Mouse (Mus musculus) MEL (cell line): Measurements from ENCODE around the gene Alad. TPM values are rescaled to one million over a fixed set of nuclear protein-coding genes. Genes with fewer than 3 reads are reported as not detected.
A peak's percentile ranks its signal among the peaks of the same experiment; 100 is the strongest.

Experiments used
- DNase-seq: peaks from one replicate; pipeline ENCODE4 v3.0.0; 2011; ENCODE audit warnings: low read depth, low spot score
- H3K27ac ChIP-seq: 2 replicates; pipeline ENCODE4 v1.5.1; 2012; ENCODE audit warnings: low read depth, mild to moderate bottlenecking, control low read depth, low read length, moderate library complexity; ENCODE audit not compliant: control insufficient read depth
- H3K27me3 ChIP-seq, 2 experiments: fragments of 150-350 bp in 1 of 2; sonication (generic) in 1 of 2; 2 replicates each; pipeline ENCODE4 v1.6.1; 2012; ENCODE audit warnings: low read length in 2 of 2, mild to moderate bottlenecking in 2 of 2, improper control_type of control experiment in 1 of 2, moderate library complexity in 1 of 2; ENCODE audit not compliant: insufficient read depth in 2 of 2, control insufficient read depth in 1 of 2
- H3K36me3 ChIP-seq, 2 experiments: 2 replicates each; pipeline ENCODE4 v1.6.1; 2012 to 2014; ENCODE audit warnings: low read length in 2 of 2, improper control_type of control experiment in 1 of 2, inconsistent platforms in 1 of 2, mild to moderate bottlenecking in 1 of 2; ENCODE audit not compliant: insufficient read depth in 2 of 2, control insufficient read depth in 1 of 2
- H3K4me1 ChIP-seq, 2 experiments: fragments of 150-350 bp in 1 of 2; sonication (generic) in 1 of 2; 2 replicates each; pipeline ENCODE4 v1.6.1; 2012; ENCODE audit warnings: low read length in 2 of 2, improper control_type of control experiment in 1 of 2, mild to moderate bottlenecking in 1 of 2; ENCODE audit not compliant: insufficient read depth in 2 of 2, control insufficient read depth in 1 of 2
- H3K4me3 ChIP-seq, 2 experiments: fragments of 150-350 bp in 1 of 2; sonication (generic) in 1 of 2; 2 replicates each; pipeline ENCODE4 v1.5.1; 2012; ENCODE audit warnings: low read depth in 2 of 2, low read length in 2 of 2, mild to moderate bottlenecking in 2 of 2, moderate library complexity in 2 of 2, control low read depth in 1 of 2, improper control_type of control experiment in 1 of 2; ENCODE audit not compliant: control insufficient read depth in 1 of 2, insufficient read depth in 1 of 2
- H3K79me2 ChIP-seq: 2 replicates; pipeline ENCODE4 v1.6.1; 2012; ENCODE audit warnings: mild to moderate bottlenecking, low read length, moderate library complexity; ENCODE audit not compliant: control insufficient read depth, poor library complexity, insufficient read depth
- H3K9ac ChIP-seq: 2 replicates; pipeline ENCODE4 v1.6.1; 2012; ENCODE audit warnings: low read depth, mild to moderate bottlenecking, control low read depth, low read length, moderate library complexity; ENCODE audit not compliant: control insufficient read depth, poor library complexity, severe bottlenecking
- H3K9me3 ChIP-seq: fragments of 150-350 bp; sonication (generic); replicated peaks from 2 replicates; pipeline ENCODE4 v1.6.1; 2012; ENCODE audit warnings: mild to moderate bottlenecking, low read length, improper control_type of control experiment, moderate library complexity; ENCODE audit not compliant: insufficient read depth
- BHLHE40 ChIP-seq: IDR thresholded peaks from 2 replicates; pipeline ENCODE4 v1.6.1; 2012; ENCODE audit warnings: low read depth, mild to moderate bottlenecking, inconsistent platforms, low read length, improper control_type of control experiment, borderline replicate concordance
- CHD1 ChIP-seq: IDR thresholded peaks from 2 replicates; pipeline ENCODE4 v1.6.1; 2012; ENCODE audit warnings: low read depth, mild to moderate bottlenecking, inconsistent platforms, low read length, improper control_type of control experiment
- CTCF ChIP-seq, 3 experiments: IDR thresholded peaks in 2 of 3; conservative IDR thresholded peaks in 1 of 3; 2 replicates each; pipeline ENCODE4 v1.5.1; 2011 to 2012; ENCODE audit warnings: low read length in 3 of 3, low read depth in 2 of 3, mild to moderate bottlenecking in 2 of 3, improper control_type of control experiment in 1 of 3, inconsistent platforms in 1 of 3, mixed read lengths in 1 of 3, moderate library complexity in 1 of 3; ENCODE audit not compliant: control insufficient read depth in 1 of 3, insufficient read depth in 1 of 3, poor library complexity in 1 of 3, severe bottlenecking in 1 of 3
- ELF1 ChIP-seq: IDR thresholded peaks from 2 replicates; pipeline ENCODE4 v1.6.1; 2014; ENCODE audit warnings: low read depth, mild to moderate bottlenecking, inconsistent platforms, low read length, improper control_type of control experiment, moderate library complexity
- ETS1 ChIP-seq: IDR thresholded peaks from 2 replicates; pipeline ENCODE4 v1.6.1; 2012; ENCODE audit warnings: low read depth, mild to moderate bottlenecking, inconsistent platforms, low read length, improper control_type of control experiment, moderate library complexity
- GATA1 ChIP-seq: IDR thresholded peaks from 2 replicates; pipeline ENCODE4 v1.6.1; 2011; ENCODE audit warnings: low read depth, low read length, improper control_type of control experiment
- HCFC1 ChIP-seq: IDR thresholded peaks from 2 replicates; pipeline ENCODE4 v1.6.1; 2012; ENCODE audit warnings: low read depth, mild to moderate bottlenecking, inconsistent platforms, low read length, improper control_type of control experiment, moderate library complexity
- JUND ChIP-seq: IDR thresholded peaks from 2 replicates; pipeline ENCODE4 v1.6.1; 2011; ENCODE audit warnings: low read depth, mild to moderate bottlenecking, improper control_type of control experiment, low read length
- MAFK ChIP-seq: IDR thresholded peaks from 2 replicates; pipeline ENCODE4 v1.6.1; 2011; ENCODE audit warnings: low read depth, mild to moderate bottlenecking, low read length, improper control_type of control experiment, borderline replicate concordance
- MAX ChIP-seq: IDR thresholded peaks from 2 replicates; pipeline ENCODE4 v1.6.1; 2011; ENCODE audit warnings: low read length, improper control_type of control experiment
- MEF2A ChIP-seq: IDR thresholded peaks from 2 replicates; pipeline ENCODE4 v1.6.1; 2014; ENCODE audit warnings: low read depth, mild to moderate bottlenecking, inconsistent platforms, low read length, improper control_type of control experiment; ENCODE audit not compliant: poor library complexity, insufficient replicate concordance, severe bottlenecking; ENCODE audit errors: extremely low read depth
- NELFE ChIP-seq: IDR thresholded peaks from 2 replicates; pipeline ENCODE4 v1.6.1; 2011; ENCODE audit warnings: low read depth, low read length, improper control_type of control experiment
- NRF1 ChIP-seq: IDR thresholded peaks from 2 replicates; pipeline ENCODE4 v1.6.1; 2014; ENCODE audit warnings: low read depth, mild to moderate bottlenecking, inconsistent platforms, low read length, improper control_type of control experiment, moderate library complexity; ENCODE audit not compliant: poor library complexity, insufficient read depth, severe bottlenecking
- POLR2AphosphoS5 ChIP-seq: IDR thresholded peaks from 2 replicates; pipeline ENCODE4 v1.6.1; 2012; ENCODE audit warnings: low read depth, borderline replicate concordance, mild to moderate bottlenecking, inconsistent platforms, low read length, moderate library complexity, mixed read lengths
- TAL1 ChIP-seq: IDR thresholded peaks from 2 replicates; pipeline ENCODE4 v1.6.1; 2012; ENCODE audit warnings: mild to moderate bottlenecking, inconsistent platforms, low read length, moderate library complexity, mixed read lengths
- TBP ChIP-seq: IDR thresholded peaks from 2 replicates; pipeline ENCODE4 v1.8.0; 2011; ENCODE audit warnings: low read depth, low read length, improper control_type of control experiment
- ZC3H11A ChIP-seq: IDR thresholded peaks from 2 replicates; pipeline ENCODE4 v1.6.1; 2012; ENCODE audit warnings: low read depth, mild to moderate bottlenecking, inconsistent platforms, low read length, improper control_type of control experiment
- ZKSCAN1 ChIP-seq: IDR thresholded peaks from 2 replicates; pipeline ENCODE4 v1.6.1; 2012; ENCODE audit warnings: low read depth, mild to moderate bottlenecking, inconsistent platforms, low read length, improper control_type of control experiment, moderate library complexity
- ZMIZ1 ChIP-seq: IDR thresholded peaks from 2 replicates; pipeline ENCODE4 v1.6.1; 2012; ENCODE audit warnings: low read depth, mild to moderate bottlenecking, inconsistent platforms, low read length, improper control_type of control experiment, moderate library complexity
- ZNF384 ChIP-seq: IDR thresholded peaks from 2 replicates; pipeline ENCODE4 v1.6.1; 2012; ENCODE audit warnings: low read depth, mild to moderate bottlenecking, inconsistent platforms, low read length, improper control_type of control experiment
- polyA plus RNA-seq, 2 experiments: library from polyadenylated mRNA; stranded (reverse) in 1 of 2; unstranded in 1 of 2; fragments of >175 nt in 1 of 2; fragments of >200 nt in 1 of 2; gene quantifications; 2 replicates each; pipeline versions ENCODE4 v1.2.1 to v1.2.4; 2012; ENCODE audit warnings: low replicate concordance in 2 of 2, low read depth in 1 of 2; ENCODE audit not compliant: insufficient read length in 2 of 2, insufficient read depth in 1 of 2, missing spikeins in 1 of 2
- total RNA-seq: library from RNA; depleted of rRNA; stranded (reverse); fragments of 300-350 nt; gene quantifications from 2 replicates; pipeline ENCODE4 v1.2.3, GENCODE M21; 2012

Alad gene
- total and polyA plus RNA-seq, 3 experiments, result 213 to 386 TPM; not detected in 1

DNA sequence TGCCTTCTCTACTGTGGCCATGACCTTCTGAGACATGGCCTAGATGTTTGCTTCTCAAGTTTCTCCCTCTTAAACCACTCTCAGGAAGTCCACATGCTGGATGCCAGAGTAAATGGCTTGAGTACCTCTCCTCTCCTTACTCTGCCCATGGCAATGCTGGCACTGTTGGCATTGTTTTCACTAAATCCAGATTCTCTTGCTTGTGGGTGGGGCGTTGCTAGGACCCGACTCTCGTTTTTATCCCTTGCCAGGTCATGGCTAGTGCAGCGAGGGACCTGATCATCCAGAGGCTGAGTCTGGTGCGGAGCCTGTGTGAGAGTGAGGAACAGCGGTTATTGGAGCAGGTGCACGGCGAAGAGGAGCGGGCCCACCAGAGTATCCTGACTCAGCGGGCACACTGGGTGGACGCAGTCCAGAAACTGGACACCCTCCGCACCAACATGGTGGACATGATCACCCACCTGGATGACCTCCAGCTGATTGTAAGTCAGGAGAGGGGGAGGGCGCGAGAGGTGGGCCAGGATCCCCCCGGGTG is 33.5 kb downstream of the Alad start:
- DNase-seq, result no peak
- Histone ChIP-seq H3K9ac (no peak overlapping the region), H3K27ac (no peak overlapping the region), H3K9me3 (no peaks in the 10 kb centered on the region), H3K4me3 (no peak overlapping the region), H3K79me2 (no peaks in the 10 kb centered on the region), H3K27me3 (no peaks in the 10 kb centered on the region; a peak in 1 of 4 replicates), H3K4me1 (peaks cover 0 to 10% of the 10 kb centered on the region in 2 experiments; a peak in 2 of 4 replicates), H3K36me3 (peaks cover 0 to 6% of the 10 kb centered on the region in 2 experiments; a peak in 2 of 4 replicates)
- TF ChIP-seq ZNF384 (no peak), MEF2A (no peak), HCFC1 (no peak), MAX (no peak), NRF1 (no peak), MAFK (no peak), ZC3H11A (no peak), ZKSCAN1 (no peak), TBP (no peak), BHLHE40 (no peak), CTCF (IDR thresholded peaks at IDR 0.05 in 2 of 3, conservative IDR thresholded peaks at IDR 0.05 in 1 of 3; ENCODE audit: control insufficient read depth in 1 of 3, insufficient read depth in 1 of 3, low read depth in 2 of 3, low read length in 3 of 3, poor library complexity in 1 of 3, severe bottlenecking in 1 of 3) (no peak), ZMIZ1 (no peak)

DNA sequence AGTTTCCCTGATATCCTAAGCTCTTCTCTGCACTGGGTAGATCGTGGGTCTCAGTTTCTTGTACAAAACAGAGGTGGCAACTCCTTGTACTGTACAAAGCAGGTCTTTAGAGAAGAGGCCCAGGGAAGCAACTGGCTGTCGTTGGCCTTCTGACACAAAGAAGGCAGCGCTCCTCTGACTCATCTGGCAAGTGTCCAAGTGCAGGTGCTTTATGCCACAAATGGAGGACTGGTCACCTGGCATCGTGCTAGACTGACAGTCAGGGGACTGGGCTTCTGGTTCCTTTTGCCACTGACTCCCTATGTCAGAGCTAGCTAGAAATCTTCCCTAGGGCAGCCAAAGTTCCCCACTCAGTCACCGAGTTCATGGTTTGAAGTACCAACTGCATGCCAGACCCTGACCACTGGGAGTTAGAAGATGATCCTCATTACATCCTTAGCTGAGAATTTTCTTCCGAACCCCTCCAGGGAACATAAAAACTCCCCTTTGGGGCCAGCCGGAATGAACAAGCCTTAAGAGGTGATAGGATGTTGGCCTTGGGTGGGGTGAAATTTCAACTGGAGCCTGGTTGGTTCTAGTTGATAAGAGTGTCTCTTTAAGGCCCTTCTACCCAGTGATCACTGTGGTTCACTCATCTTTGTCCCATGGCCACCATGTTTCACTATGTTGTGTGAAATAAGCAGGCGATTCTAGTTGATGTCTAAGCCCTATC is 34.1 kb downstream of the Alad start:
- DNase-seq, result peak; percentile 40
- Histone ChIP-seq H3K27me3 (no peaks in the 10 kb centered on the region; a peak in 1 of 4 replicates), H3K79me2 (no peaks in the 10 kb centered on the region), H3K4me1 (peaks cover 0 to 12% of the 10 kb centered on the region in 2 experiments; a peak in 2 of 4 replicates), H3K9ac (no peak overlapping the region), H3K36me3 (peaks cover 0 to 6% of the 10 kb centered on the region in 2 experiments; a peak in 2 of 4 replicates), H3K9me3 (no peaks in the 10 kb centered on the region), H3K27ac (peak overlapping the region; percentile 30; the same call in 1 of the 2 replicates), H3K4me3 (no peak overlapping the region)
- no peak for TF ChIP-seq MAFK
- no peak for TF ChIP-seq TAL1
- no peak for TF ChIP-seq CHD1
- TF ChIP-seq ZC3H11A, result no peak
- no peak for TF ChIP-seq JUND
- no peak for TF ChIP-seq TBP
- TF ChIP-seq ELF1, result no peak
- TF ChIP-seq GATA1, result no peak
- no peak for TF ChIP-seq POLR2AphosphoS5
- TF ChIP-seq NELFE, result no peak
- no peak for TF ChIP-seq ETS1
